Mouse (Mus musculus): ENCODE measurements around the gene Slc25a33.

Gene Slc25a33

DNA sequence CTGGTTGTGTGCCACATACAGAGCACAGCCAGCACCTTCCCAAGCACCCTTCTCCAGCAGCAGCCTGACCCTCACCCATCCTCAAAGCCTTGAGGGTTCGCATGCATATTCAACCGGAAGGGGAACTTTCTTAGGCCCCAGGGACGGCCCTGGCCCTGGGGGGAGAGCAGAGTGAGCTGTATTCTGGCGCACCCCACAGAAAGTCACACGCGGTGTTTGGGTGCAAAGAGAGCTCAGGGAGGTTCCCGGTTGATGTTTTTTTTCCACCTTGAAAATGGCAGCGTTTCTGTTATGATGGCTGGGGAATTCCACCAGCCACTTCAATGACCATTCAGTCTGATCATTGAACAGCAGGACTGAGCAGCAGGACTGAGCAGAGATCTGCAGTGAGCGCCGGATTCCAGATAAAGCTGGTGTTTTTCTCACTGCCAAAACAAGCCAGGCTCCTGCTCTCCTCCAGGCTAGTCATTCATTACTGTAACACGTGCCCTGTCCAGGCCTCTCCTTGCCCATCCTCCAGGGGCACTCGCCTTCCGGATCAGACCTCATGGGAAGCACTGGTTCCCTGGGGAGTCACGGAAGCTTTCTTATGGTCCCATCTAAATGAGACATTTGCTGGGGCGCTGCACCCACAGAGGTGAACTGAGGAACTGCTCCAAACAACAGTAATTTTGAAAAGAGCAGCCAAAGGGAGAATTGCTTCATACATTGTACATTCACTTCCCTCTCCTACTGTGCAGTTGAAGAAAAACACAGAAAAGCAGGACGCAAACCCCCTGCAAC is 77.7 kb downstream of the Slc25a33 start:
- DNase-seq (ENCODE audit: low spot score): peak; percentile 55
